Mouse (Mus musculus) testis, adult 2 months (tissue): ENCODE measurements at regions not wholly inside any gene's neighbourhood (a gene's known extent, or its start where the extent isn't known, plus 50 kb on each side); places are given as distances from the start of the nearest gene placed in this dataset.

ENCODE experiments used
- CTCF ChIP-seq: fragments of 200-500 bp; IDR thresholded peaks from 2 replicates; pipeline ENCODE4 v1.5.1; 2012; ENCODE audit warnings: low read depth, mild to moderate bottlenecking, inconsistent platforms, low read length, moderate library complexity; ENCODE audit not compliant: control insufficient read depth, insufficient read depth, insufficient replicate concordance
- POLR2A ChIP-seq: fragments of 200-500 bp; IDR thresholded peaks from 2 replicates; pipeline ENCODE4 v1.6.1; 2012; ENCODE audit warnings: low read depth, mild to moderate bottlenecking, inconsistent platforms, low read length, moderate library complexity; ENCODE audit not compliant: control insufficient read depth

- no peak for TF ChIP-seq CTCF
- no peak for TF ChIP-seq POLR2A
Measured at GRCm38 (mm10) chr3:149405872-149406271, 415.5 kb upstream of the Adgrl2 start.
